Mouse (Mus musculus) cerebellum, adult 11-12 months (tissue): Measurements from ENCODE around the gene Nkain4.
A peak's percentile ranks its signal among the peaks of the same experiment; 100 is the strongest.

Experiments used
- DNase-seq: peaks from one replicate; pipeline ENCODE4 v3.0.0; 2022

Nkain4 gene

GRCm38 (mm10) chr2:180954061-180955047 is at the start of gene Nkain4:
Gene Nkain4, minus strand, starts transcription at chr2:180954699.
- peak; percentile 64 for DNase-seq

- DNase-seq: no peak
Measured at GRCm38 (mm10) chr2:180996905-180997304, 42.4 kb upstream of the Nkain4 start.

GRCm38 (mm10) chr2:180996436-180996835 is 41.9 kb upstream of the Nkain4 start:
- DNase-seq: peak; percentile 38

- DNase-seq: no peak
Measured at GRCm38 (mm10) chr2:180995457-180995856, 41.0 kb upstream of the Nkain4 start.

GRCm38 (mm10) chr2:180994360-180994759 is 39.9 kb upstream of the Nkain4 start:
- DNase-seq: no peak

GRCm38 (mm10) chr2:180990347-180990746 is 35.8 kb upstream of the Nkain4 start:
- DNase-seq: no peak

GRCm38 (mm10) chr2:180988948-180989347 is 34.4 kb upstream of the Nkain4 start:
- DNase-seq: no peak

GRCm38 (mm10) chr2:180988347-180988913 is 33.9 kb upstream of the Nkain4 start:
- DNase-seq: no peak

GRCm38 (mm10) chr2:180987432-180988030 is 33.0 kb upstream of the Nkain4 start:
- DNase-seq: no peak

- no peak for DNase-seq
Measured at GRCm38 (mm10) chr2:180987001-180987400, 32.5 kb upstream of the Nkain4 start.

GRCm38 (mm10) chr2:180986449-180986848 is 31.9 kb upstream of the Nkain4 start, which contains the start of gene Col20a1:
Gene Col20a1, plus strand, starts transcription at chr2:180986535.
- no peak for DNase-seq

- no peak for DNase-seq
Measured at GRCm38 (mm10) chr2:180985635-180986034, 31.1 kb upstream of the Nkain4 start.

- no peak for DNase-seq
Measured at GRCm38 (mm10) chr2:180981133-180981532, 26.6 kb upstream of the Nkain4 start.

GRCm38 (mm10) chr2:180967010-180967763 is 12.7 kb upstream of the Nkain4 start, which contains the start of gene Arfgap1:
Gene Arfgap1, plus strand, starts transcription at chr2:180967225.
- DNase-seq: peak; percentile 95

- peak; percentile 34 for DNase-seq
Measured at GRCm38 (mm10) chr2:180966092-180966882, 11.8 kb upstream of the Nkain4 start.

GRCm38 (mm10) chr2:180963956-180964355 is 9.5 kb upstream of the Nkain4 start:
- peak; percentile 75 for DNase-seq

- DNase-seq: no peak
Measured at GRCm38 (mm10) chr2:180962616-180963308, 8.3 kb upstream of the Nkain4 start.

- no peak for DNase-seq
Measured at GRCm38 (mm10) chr2:180960187-180960586, 5.7 kb upstream of the Nkain4 start.

- no peak for DNase-seq
Measured at GRCm38 (mm10) chr2:180959605-180960004, 5.1 kb upstream of the Nkain4 start.

- no peak for DNase-seq
Measured at GRCm38 (mm10) chr2:180953638-180954037, 861 bp downstream of the Nkain4 start.

- peak; percentile 53 for DNase-seq
Measured at GRCm38 (mm10) chr2:180952731-180953171, 1.7 kb downstream of the Nkain4 start.
